Mouse (Mus musculus) B cell, adult 2 months (primary cell): ENCODE results near the gene M1ap.

ENCODE experiments used
- DNase-seq, 2 experiments: peaks; one replicate each; pipeline ENCODE4 v3.0.0; 2022

Gene M1ap

GRCm38 (mm10) chr6:82946651-82947050, at the start of gene M1ap:
Gene M1ap, plus strand, starts transcription at chr6:82946902.
- no peak for DNase-seq

GRCm38 (mm10) chr6:82897311-82897710, 49.4 kb upstream of the M1ap start:
- DNase-seq, result no peak

- DNase-seq, result no peak
Measured at GRCm38 (mm10) chr6:82898227-82898626, 48.5 kb upstream of the M1ap start.

- no peak for DNase-seq
Measured at GRCm38 (mm10) chr6:82898745-82899144, 48.0 kb upstream of the M1ap start.

GRCm38 (mm10) chr6:82902559-82902958, 44.1 kb upstream of the M1ap start:
- DNase-seq, result no peak

GRCm38 (mm10) chr6:82906985-82907384, 39.7 kb upstream of the M1ap start:
- DNase-seq, result no peak

- no peak for DNase-seq
Measured at GRCm38 (mm10) chr6:82908034-82908433, 38.7 kb upstream of the M1ap start.

- DNase-seq, result peak; percentile 26 to 39
Measured at GRCm38 (mm10) chr6:82909136-82909855, 37.4 kb upstream of the M1ap start.

- DNase-seq, result no peak
Measured at GRCm38 (mm10) chr6:82911303-82911702, 35.4 kb upstream of the M1ap start.

GRCm38 (mm10) chr6:82913336-82914247, 33.1 kb upstream of the M1ap start:
- peak; percentile 16 to 19 for DNase-seq

- DNase-seq, result peak; percentile 78 to 80
Measured at GRCm38 (mm10) chr6:82915889-82916288, 30.8 kb upstream of the M1ap start.

GRCm38 (mm10) chr6:82916459-82916858, 30.2 kb upstream of the M1ap start:
- no peak for DNase-seq

GRCm38 (mm10) chr6:82917076-82917777, 29.5 kb upstream of the M1ap start:
- DNase-seq, result no peak

GRCm38 (mm10) chr6:82917778-82918129, 28.9 kb upstream of the M1ap start:
- DNase-seq, result peak; percentile 58 to 64

GRCm38 (mm10) chr6:82918371-82918770, 28.3 kb upstream of the M1ap start:
- no peak for DNase-seq

- no peak for DNase-seq
Measured at GRCm38 (mm10) chr6:82919520-82919919, 27.2 kb upstream of the M1ap start.

GRCm38 (mm10) chr6:82921426-82922224, 25.1 kb upstream of the M1ap start:
- no peak for DNase-seq

GRCm38 (mm10) chr6:82925005-82925404, 21.7 kb upstream of the M1ap start:
- no peak for DNase-seq

GRCm38 (mm10) chr6:82926106-82926505, 20.6 kb upstream of the M1ap start:
- no peak for DNase-seq

- no peak for DNase-seq
Measured at GRCm38 (mm10) chr6:82926528-82926927, 20.2 kb upstream of the M1ap start.

GRCm38 (mm10) chr6:82927617-82928016, 19.1 kb upstream of the M1ap start:
- no peak for DNase-seq

- DNase-seq, result no peak
Measured at GRCm38 (mm10) chr6:82934616-82935230, 12.0 kb upstream of the M1ap start.
